Mouse (Mus musculus) forebrain, embryonic 14.5 days (tissue): ENCODE results near the gene Ugt1a6a. TPM values are rescaled to one million over a fixed set of nuclear protein-coding genes. Genes with fewer than 3 reads are reported as not detected.
A peak's percentile ranks its signal among the peaks of the same experiment; 100 is the strongest.
"Not testable (repeated sequence)": the region's sequence is repeated elsewhere in the genome, so short reads cannot be mapped to it uniquely, and the experiment has no call there.

Source experiments
- ATAC-seq: fragments of 200-750 bp; cut with Nextera tagmentation; 2 replicates; pipeline ENCODE4 v1.8.0; 2017; ENCODE audit warnings: mild to moderate bottlenecking, moderate library complexity
- DNase-seq: peaks from one replicate; pipeline ENCODE4 v3.0.0-alpha.2; 2015; ENCODE audit warnings: low spot score
- H3K27ac ChIP-seq: fragments of 300-500 bp; sonication (generic); 2 replicates; pipeline ENCODE4 v1.5.1; 2014; ENCODE audit warnings: low read depth, mild to moderate bottlenecking, control low read depth, low read length, moderate library complexity
- H3K27me3 ChIP-seq: fragments of 300-500 bp; sonication (generic); replicated peaks from 2 replicates; pipeline ENCODE4 v1.6.1; 2014; ENCODE audit warnings: low read length, control low read depth, mixed read lengths; ENCODE audit not compliant: control insufficient read depth, insufficient read depth
- H3K36me3 ChIP-seq: fragments of 300-500 bp; sonication (generic); 2 replicates; pipeline ENCODE4 v1.6.1; 2014; ENCODE audit warnings: low read length, control low read depth; ENCODE audit not compliant: control insufficient read depth, insufficient read depth
- H3K4me1 ChIP-seq: fragments of 300-500 bp; sonication (generic); 2 replicates; pipeline ENCODE4 v1.6.1; 2014; ENCODE audit warnings: antibody characterized with exemption, low read length, control low read depth; ENCODE audit not compliant: control insufficient read depth, insufficient read depth
- H3K4me2 ChIP-seq: fragments of 300-500 bp; sonication (generic); 2 replicates; pipeline ENCODE4 v1.6.1; 2014; ENCODE audit warnings: mild to moderate bottlenecking, control low read depth, low read length
- H3K4me3 ChIP-seq: fragments of 300-500 bp; sonication (generic); 2 replicates; pipeline ENCODE4 v1.5.1; 2014; ENCODE audit warnings: low read depth, low read length, control low read depth
- H3K9ac ChIP-seq: fragments of 300-500 bp; sonication (generic); 2 replicates; pipeline ENCODE4 v1.6.1; 2014; ENCODE audit warnings: mild to moderate bottlenecking, low read length, control low read depth, moderate library complexity
- H3K9me3 ChIP-seq: fragments of 300-500 bp; sonication (generic); replicated peaks from 2 replicates; pipeline ENCODE4 v1.6.1; 2016; ENCODE audit warnings: low read length, control low read depth, mixed read lengths; ENCODE audit not compliant: control insufficient read depth
- WGBS: fragments of 180-500 bp; shearing (Covaris S2); extraction: QIAGEN DNeasy Blood & Tissue Kit; methylation state at CpG from one replicate; pipeline ENCODE4 v1.1.7; 2014; 5-methylcytosine and 5-hydroxymethylcytosine counted together
- polyA plus RNA-seq: library from polyadenylated mRNA; unstranded; fragments of >200 nt; fragmentation: Nextera tagmentation; extraction: Ambion mirVana; gene quantifications from 2 replicates; pipeline ENCODE4 v1.2.1, GENCODE M21; 2014

The Ugt1a6a gene
- 2.3 and 3.6 TPM in 2 replicates for polyA plus RNA-seq

DNA sequence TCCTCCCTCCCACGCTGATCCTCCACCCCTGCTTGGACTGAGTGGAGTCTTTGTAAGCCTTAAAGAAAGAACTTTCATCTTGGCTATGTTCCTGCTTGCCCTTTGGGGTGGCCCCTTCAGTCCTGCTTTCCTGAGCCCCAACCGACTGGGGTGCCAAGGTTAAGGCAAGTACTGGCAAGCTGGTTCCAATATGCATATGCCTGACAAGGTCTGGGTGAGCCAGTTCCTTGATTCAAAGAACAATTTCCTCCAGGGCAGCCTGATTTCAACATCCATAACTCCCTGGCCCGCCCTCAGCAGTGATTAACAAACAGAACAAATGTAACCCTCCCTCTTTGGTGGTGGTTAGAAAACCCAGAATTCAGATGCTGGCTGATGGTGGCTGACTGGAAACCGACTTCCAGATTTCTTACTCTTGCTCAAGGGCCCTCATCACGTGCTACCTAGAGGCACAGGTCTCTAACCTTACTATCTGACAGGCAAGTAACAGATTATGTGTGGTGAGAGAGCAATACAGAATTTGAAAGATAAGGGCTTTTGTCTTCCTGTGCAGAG lies at the start of gene Ugt1a6a:
TSS of gene Ugt1a6a (plus strand) at position 353 of the 555 bp plus-strand sequence.
- peak; percentile 85 for ATAC-seq
- not testable (repeated sequence) for H3K36me3 ChIP-seq, H3K9me3 ChIP-seq, H3K4me2 ChIP-seq, H3K4me1 ChIP-seq, H3K9ac ChIP-seq, H3K27me3 ChIP-seq, H3K4me3 ChIP-seq
- H3K27ac ChIP-seq = peak within 1 kb of the TSS; percentile 21; the same call in 1 of the 2 replicates
- WGBS = 23% methylated on average over 5 of the region's 5 CpGs
- peak; percentile 70 for DNase-seq

DNA sequence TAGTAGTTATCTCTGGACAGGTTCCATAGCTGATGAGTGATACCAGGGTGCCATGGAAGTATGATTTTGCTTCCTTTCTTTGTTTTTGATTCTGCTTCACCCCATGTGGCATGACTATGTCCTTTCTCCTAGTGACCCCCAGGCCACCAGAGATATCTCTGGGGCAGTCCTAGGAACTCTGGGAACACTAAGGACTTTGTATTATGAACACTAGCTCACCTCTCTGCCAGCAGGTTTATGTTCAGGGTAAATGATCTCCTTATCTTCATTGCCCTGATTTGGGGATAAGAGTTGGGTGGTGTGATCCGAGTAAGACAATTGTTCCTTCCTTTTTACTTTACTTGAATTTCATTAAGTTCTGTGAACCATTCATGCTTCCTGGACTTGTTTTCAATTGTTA lies 48.5 kb upstream of the Ugt1a6a start:
- H3K9ac ChIP-seq = no peak overlapping the region
- no peak for ATAC-seq
- WGBS = 67% methylated on average over 1 of the region's 1 CpGs

DNA sequence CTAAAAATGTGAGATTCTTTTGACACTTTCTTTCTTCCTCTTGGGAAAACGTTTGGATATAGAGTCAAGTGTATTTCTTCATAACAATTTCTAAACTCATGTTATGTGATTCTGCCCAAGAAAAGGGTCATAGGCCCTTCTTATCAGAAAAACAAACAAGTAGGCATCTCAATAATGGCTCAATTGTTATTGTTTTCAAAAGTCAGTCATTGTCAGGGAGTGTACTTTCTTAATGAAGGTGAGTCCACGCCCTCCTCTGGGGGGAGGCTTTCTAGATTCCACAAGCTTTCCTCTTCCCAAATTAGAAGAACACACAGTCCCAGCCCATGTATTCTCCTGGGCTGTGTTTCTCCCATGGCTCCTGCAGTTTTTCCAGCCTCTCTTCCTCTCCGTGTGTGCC lies 47.1 kb upstream of the Ugt1a6a start, which contains the start of gene Ugt1a8:
TSS of gene Ugt1a8 (plus strand) at position 301 of the 400 bp plus-strand sequence.
- H3K36me3 ChIP-seq = no peaks in the 10 kb centered on the region

More for the DNA sequence above, 48.5 kb upstream of the Ugt1a6a start:
- H3K27ac ChIP-seq = no peak overlapping the region
- H3K4me1 ChIP-seq = no peaks in the 10 kb centered on the region
- no peak for DNase-seq
- no peak overlapping the region for H3K4me2 ChIP-seq
- no peak overlapping the region for H3K4me3 ChIP-seq
- H3K27me3 ChIP-seq = no peaks in the 10 kb centered on the region
- no peaks in the 10 kb centered on the region for H3K9me3 ChIP-seq
- H3K36me3 ChIP-seq = no peaks in the 10 kb centered on the region

DNA sequence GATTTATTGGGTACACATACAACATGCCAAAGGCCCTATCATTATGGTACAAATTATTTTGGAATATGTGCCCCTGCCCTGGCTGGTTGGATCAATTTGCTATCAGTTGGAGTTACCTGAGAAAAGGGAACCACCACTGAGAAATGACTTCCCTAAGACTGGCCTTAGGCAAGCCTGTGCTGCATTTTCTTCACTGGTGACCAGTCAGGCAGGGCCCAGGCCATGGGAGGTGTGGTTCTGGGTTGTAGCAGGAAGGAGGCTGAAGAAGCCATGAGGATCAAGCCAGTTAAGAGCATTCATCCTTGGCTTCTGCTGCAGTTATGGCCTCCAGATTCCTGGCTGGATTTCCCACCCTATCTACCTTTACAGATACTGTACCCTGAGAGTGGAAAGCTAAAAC lies 42.3 kb upstream of the Ugt1a6a start:
- no peaks in the 10 kb centered on the region for H3K36me3 ChIP-seq
- no peaks in the 10 kb centered on the region for H3K27me3 ChIP-seq
- H3K9ac ChIP-seq = no peak overlapping the region
- ATAC-seq = no peak
- H3K4me3 ChIP-seq = no peak overlapping the region
- no peak for DNase-seq
- no peak overlapping the region for H3K4me2 ChIP-seq
- no peaks in the 10 kb centered on the region for H3K4me1 ChIP-seq
- no peak overlapping the region for H3K27ac ChIP-seq
- H3K9me3 ChIP-seq = no peaks in the 10 kb centered on the region

More for the DNA sequence above, 47.1 kb upstream of the Ugt1a6a start, which contains the start of gene Ugt1a8:
- no peak for DNase-seq
- ATAC-seq = no peak
- no peak within 1 kb of the TSS for H3K9ac ChIP-seq
- no peaks in the 10 kb centered on the region for H3K4me1 ChIP-seq
- no peak within 1 kb of the TSS for H3K27ac ChIP-seq
- H3K4me3 ChIP-seq = no peak within 1 kb of the TSS
- 86% methylated on average over 3 of the region's 3 CpGs for WGBS
- H3K4me2 ChIP-seq = no peak within 1 kb of the TSS
- no peaks in the 10 kb centered on the region for H3K9me3 ChIP-seq
- no peaks in the 10 kb centered on the region for H3K27me3 ChIP-seq

DNA sequence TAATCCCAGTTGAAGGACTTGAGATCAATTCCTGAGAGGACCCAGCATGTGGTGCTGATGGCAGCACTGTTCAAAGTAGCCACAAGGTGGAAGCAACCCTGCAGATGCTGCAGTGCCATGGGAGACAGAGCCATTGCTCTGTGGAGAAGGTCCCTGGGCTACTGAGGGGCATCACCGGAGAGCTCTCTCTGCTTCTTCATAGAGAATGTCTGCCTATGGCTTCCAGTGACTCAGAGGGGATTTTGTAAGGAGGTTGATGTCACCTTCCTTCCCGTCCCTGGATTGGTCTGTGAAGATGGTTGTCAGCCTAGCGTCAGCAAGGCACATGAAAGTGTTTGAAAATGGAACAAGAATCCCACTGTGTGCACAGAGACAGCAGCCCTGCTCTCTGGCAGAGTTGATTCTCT lies 40.3 kb upstream of the Ugt1a6a start:
- H3K9me3 ChIP-seq, H3K4me1 ChIP-seq, H3K4me3 ChIP-seq, H3K27ac ChIP-seq, H3K36me3 ChIP-seq, H3K4me2 ChIP-seq, ATAC-seq, H3K27me3 ChIP-seq, DNase-seq, H3K9ac ChIP-seq: not testable (repeated sequence)
- WGBS = 80% methylated on average over 3 of the region's 3 CpGs

DNA sequence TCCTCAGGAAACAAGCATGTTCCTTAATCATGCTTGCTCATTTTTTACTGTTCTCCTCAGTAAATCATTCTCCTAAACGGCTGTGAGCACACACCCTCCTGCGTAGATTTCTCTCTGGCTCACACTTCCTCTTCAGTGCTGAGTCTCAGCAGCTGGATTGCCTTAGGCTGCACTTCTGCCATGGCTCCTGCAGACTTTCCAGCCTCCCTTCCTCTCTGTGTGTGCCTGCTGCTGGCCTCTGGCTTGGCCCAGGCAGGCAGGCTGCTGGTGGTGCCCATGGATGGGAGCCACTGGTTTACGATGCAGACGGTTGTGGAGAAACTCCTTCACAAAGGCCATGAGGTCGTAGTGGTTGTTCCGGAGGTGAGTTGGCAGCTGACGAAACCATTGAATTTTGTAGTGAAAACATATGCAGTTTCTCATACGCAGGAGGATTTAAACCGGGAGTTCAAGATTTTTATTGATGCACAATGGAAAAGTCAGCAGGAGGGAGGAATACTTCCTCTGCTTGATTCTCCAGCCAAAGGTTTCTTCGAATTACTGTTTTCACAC lies 39.6 kb upstream of the Ugt1a6a start, which contains the start of gene Ugt1a7c:
TSS of gene Ugt1a7c (plus strand) at position 122 of the 552 bp plus-strand sequence.
- WGBS = 65% methylated on average over 10 of the region's 10 CpGs

DNA sequence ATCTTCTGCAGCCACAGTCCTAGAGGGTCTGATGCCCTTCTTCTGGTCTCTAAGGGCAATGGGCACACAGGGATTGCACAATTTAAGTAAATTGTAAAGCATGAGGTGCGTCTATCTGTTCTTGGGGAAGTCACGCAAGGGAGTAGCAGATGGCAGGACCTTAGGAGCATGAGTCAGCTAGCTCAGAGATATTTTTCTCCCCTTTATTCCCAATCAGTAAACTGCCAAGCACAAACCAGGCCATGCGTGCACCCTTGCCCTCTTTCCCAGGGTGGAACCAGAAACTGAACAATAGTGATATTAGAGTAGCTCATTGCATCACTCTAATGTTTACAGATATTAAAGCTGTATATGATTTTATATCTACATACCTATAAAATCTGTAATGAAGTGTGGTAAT lies 36.1 kb upstream of the Ugt1a6a start:
- H3K27me3 ChIP-seq, H3K27ac ChIP-seq, H3K4me3 ChIP-seq, H3K36me3 ChIP-seq, ATAC-seq, H3K9ac ChIP-seq, H3K4me2 ChIP-seq, H3K9me3 ChIP-seq, DNase-seq, H3K4me1 ChIP-seq: not testable (repeated sequence)
- 89% methylated on average over 3 of the region's 3 CpGs for WGBS

More for the DNA sequence above, 39.6 kb upstream of the Ugt1a6a start, which contains the start of gene Ugt1a7c:
- no peaks in the 10 kb centered on the region for H3K4me1 ChIP-seq
- H3K27me3 ChIP-seq = no peaks in the 10 kb centered on the region
- H3K4me2 ChIP-seq = no peak within 1 kb of the TSS
- H3K4me3 ChIP-seq = no peak within 1 kb of the TSS
- no peak within 1 kb of the TSS for H3K9ac ChIP-seq
- ATAC-seq (no peak), DNase-seq (no peak)
- H3K27ac ChIP-seq = no peak within 1 kb of the TSS
- no peaks in the 10 kb centered on the region for H3K9me3 ChIP-seq
- H3K36me3 ChIP-seq = no peaks in the 10 kb centered on the region

DNA sequence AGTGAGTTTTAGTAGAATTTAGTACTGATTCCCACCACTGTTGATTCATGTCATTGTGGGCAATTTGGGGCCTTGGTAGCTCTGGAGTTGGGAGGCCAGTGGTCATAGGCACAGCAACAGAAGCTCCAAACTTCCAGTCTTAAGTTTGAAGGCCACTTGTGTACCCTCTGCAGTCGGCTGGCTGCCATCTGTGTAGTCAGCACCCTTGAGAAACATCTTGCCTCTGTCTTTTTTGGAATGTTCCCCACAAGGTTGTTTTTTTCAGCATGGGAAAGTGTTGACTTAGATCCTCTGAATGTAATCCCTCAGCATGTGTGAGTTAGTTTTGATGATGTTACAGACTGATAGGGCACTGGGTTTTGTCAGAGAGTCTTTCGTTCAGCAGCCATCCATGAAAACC lies 34.9 kb upstream of the Ugt1a6a start:
- not testable (repeated sequence) for H3K4me3 ChIP-seq, H3K36me3 ChIP-seq, H3K9me3 ChIP-seq, H3K9ac ChIP-seq, H3K27me3 ChIP-seq, DNase-seq, H3K4me2 ChIP-seq, H3K4me1 ChIP-seq, ATAC-seq, H3K27ac ChIP-seq
- WGBS = 88% methylated on average over 2 of the region's 2 CpGs

DNA sequence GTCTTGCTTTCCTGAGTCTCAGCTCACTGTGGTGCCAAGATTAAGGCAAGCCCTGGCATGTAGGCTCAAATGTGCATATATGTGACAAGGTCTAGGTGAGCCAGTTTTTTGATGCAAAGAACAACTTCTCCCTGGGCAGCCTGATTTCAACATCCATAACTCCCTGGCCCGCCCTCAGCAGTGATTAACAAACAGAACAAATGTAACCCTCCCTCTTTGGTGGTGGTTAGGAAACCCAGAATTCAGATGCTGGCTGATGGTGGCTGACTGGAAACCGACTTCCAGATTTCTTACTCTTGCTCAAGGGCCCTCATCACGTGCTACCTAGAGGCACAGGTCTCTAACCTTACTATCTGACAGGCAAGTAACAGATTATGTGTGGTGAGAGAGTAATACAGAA lies 31.6 kb upstream of the Ugt1a6a start, which contains the start of gene Ugt1a6b:
TSS of gene Ugt1a6b (plus strand) at position 234 of the 400 bp plus-strand sequence.
- H3K36me3 ChIP-seq, H3K9me3 ChIP-seq, H3K9ac ChIP-seq, ATAC-seq, H3K27ac ChIP-seq, H3K4me1 ChIP-seq, H3K4me3 ChIP-seq, H3K4me2 ChIP-seq, H3K27me3 ChIP-seq, DNase-seq: not testable (repeated sequence)
- 65% methylated on average over 3 of the region's 3 CpGs for WGBS
